Mouse (Mus musculus) ovary, postnatal 10 days (tissue): ENCODE data around the gene Gsdma3.
A peak's percentile ranks its signal among the peaks of the same experiment; 100 is the strongest.

ENCODE experiments used
- DNase-seq: peaks from one replicate; pipeline ENCODE4 v3.0.0; 2022; ENCODE audit warnings: low spot score

Gsdma3 gene

GRCm38 (mm10) chr11:98625611-98626410, at the start of gene Gsdma3, which contains the start of gene Gm12355:
TSS of gene Gsdma3 (plus strand) at chr11:98626360.
TSS of gene Gm12355 (minus strand) at chr11:98625661.
- DNase-seq: no peak

GRCm38 (mm10) chr11:98577776-98578175, 48.4 kb upstream of the Gsdma3 start:
- DNase-seq: no peak

GRCm38 (mm10) chr11:98580301-98581121, 45.6 kb upstream of the Gsdma3 start:
- DNase-seq: no peak

GRCm38 (mm10) chr11:98581286-98582029, 44.7 kb upstream of the Gsdma3 start:
- no peak for DNase-seq

- no peak for DNase-seq
These were observed 44.2 kb upstream of the Gsdma3 start for GRCm38 (mm10) chr11:98582030-98582388.

GRCm38 (mm10) chr11:98582551-98583264, 43.5 kb upstream of the Gsdma3 start:
- no peak for DNase-seq

- no peak for DNase-seq
These were observed 43.0 kb upstream of the Gsdma3 start for GRCm38 (mm10) chr11:98583265-98583552.

GRCm38 (mm10) chr11:98583571-98583970, 42.6 kb upstream of the Gsdma3 start:
- DNase-seq: no peak

- DNase-seq: no peak
These were observed 42.0 kb upstream of the Gsdma3 start for GRCm38 (mm10) chr11:98584146-98584545.

GRCm38 (mm10) chr11:98584629-98585177, 41.5 kb upstream of the Gsdma3 start:
- no peak for DNase-seq

- no peak for DNase-seq
These were observed 39.9 kb upstream of the Gsdma3 start for GRCm38 (mm10) chr11:98586087-98586891.

- DNase-seq: peak; percentile 96
These were observed 39.1 kb upstream of the Gsdma3 start, which contains the start of gene Ormdl3 for GRCm38 (mm10) chr11:98586892-98587563. TSS of gene Ormdl3 (minus strand) at chr11:98587368.

- peak; percentile 60 for DNase-seq
These were observed 38.2 kb upstream of the Gsdma3 start for GRCm38 (mm10) chr11:98587684-98588546.

- no peak for DNase-seq
These were observed 37.3 kb upstream of the Gsdma3 start for GRCm38 (mm10) chr11:98588833-98589281.

GRCm38 (mm10) chr11:98589306-98589705, 36.9 kb upstream of the Gsdma3 start:
- no peak for DNase-seq

- DNase-seq: no peak
These were observed 35.4 kb upstream of the Gsdma3 start for GRCm38 (mm10) chr11:98590548-98591445.

GRCm38 (mm10) chr11:98595021-98595420, 31.1 kb upstream of the Gsdma3 start:
- DNase-seq: no peak

- no peak for DNase-seq
These were observed 30.7 kb upstream of the Gsdma3 start for GRCm38 (mm10) chr11:98595473-98595872.
